Mouse (Mus musculus) neural tube, embryonic 10.5 days (tissue): ENCODE results near the gene Hyal4.

Source experiments
- DNase-seq: peaks from one replicate; pipeline ENCODE4 v3.0.0-alpha.2; 2017; ENCODE audit warnings: low spot score; ENCODE audit errors: extremely low spot score

Hyal4 gene

DNA sequence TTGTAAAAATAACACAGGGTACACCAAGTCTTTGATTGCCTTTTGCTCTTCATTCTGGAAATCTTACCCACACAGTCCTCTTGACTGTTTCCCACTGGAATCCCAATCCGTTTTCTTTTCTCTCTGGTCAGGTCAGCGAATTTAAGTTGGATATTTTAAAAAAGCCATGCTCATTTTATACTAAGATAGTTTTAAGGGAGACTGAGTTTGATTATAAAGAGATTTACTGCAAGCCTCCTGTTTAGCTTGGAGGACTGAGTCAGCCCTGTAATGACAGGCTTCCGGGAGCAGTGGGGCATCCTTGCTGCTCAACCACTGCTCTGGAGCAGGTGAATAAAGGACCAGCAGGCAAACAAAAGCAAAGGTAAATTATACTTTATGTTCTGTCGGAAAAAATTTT lies at the start of gene Hyal4:
Hyal4 (plus strand) TSS at position 301 of the 400 bp plus-strand sequence.
- no peak for DNase-seq

GRCm38 (mm10) chr6:24707090-24707489 lies 41.0 kb upstream of the Hyal4 start:
- DNase-seq = no peak

GRCm38 (mm10) chr6:24707499-24707898 lies 40.6 kb upstream of the Hyal4 start:
- no peak for DNase-seq

DNA sequence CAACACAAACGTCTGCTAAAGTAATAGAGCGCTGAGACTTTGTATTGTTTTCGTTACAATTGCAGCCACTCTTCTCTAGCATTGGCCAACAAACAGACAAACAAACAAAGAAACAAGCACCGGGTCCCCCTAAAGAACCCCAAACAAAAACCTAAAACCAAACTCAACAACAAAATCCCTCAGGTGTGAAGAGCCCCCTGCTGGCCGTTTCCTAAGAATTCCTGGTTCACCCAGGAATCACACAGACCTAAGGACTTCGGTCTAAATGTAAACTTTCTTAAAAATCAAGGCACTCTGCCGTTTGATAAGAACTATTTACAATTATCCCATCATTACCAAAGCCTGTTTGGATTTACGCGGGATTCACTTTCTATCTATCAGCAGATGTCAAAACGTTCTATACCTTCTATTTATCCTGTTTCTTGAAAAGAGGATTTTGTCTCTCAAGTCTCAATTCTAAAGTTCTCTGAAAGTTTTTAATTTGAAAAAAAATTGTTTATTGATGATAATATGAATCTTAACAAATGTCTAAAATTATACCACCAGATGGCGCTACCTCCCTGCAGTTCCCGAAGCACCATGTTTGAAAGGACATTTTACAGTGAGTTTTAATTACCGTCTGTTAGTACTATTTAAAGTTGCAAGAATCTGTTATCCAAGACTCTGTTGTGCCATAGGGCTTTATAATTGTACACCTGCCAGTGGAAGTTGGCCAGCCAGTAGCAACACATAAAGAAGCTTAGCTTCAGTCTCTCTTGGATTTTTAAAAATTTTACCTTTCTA lies 26.6 kb upstream of the Hyal4 start:
- DNase-seq = no peak

- DNase-seq = no peak
Observed at GRCm38 (mm10) chr6:24728130-24728529, 20.0 kb upstream of the Hyal4 start.

GRCm38 (mm10) chr6:24732945-24733344 lies 15.2 kb upstream of the Hyal4 start, which contains the start of gene Hyal6:
Hyal6 (plus strand) TSS chr6:24733245.
- DNase-seq = no peak

DNA sequence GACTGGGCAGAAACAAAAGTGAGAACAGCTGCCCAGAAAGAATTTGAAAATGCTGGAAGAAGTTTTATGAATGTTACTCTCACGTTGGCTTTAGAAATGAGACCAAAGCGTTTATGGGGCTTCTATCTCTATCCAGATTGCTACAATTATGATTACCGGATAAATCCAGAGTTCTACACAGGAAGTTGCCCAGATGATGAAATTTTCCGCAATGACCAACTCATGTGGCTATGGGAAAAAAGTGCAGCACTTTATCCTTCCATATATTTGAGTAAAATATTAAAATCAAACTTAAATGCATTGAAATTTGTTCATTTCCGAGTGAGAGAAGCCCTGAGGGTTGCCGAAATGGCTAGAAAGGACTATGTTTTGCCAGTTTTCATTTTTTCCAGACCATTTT lies 13.6 kb upstream of the Hyal4 start:
- no peak for DNase-seq

- DNase-seq = no peak
Observed at GRCm38 (mm10) chr6:24759281-24759680, 11.2 kb downstream of the Hyal4 start.

- no peak for DNase-seq
Observed at GRCm38 (mm10) chr6:24766261-24766660, 18.1 kb downstream of the Hyal4 start.

GRCm38 (mm10) chr6:24779182-24779581 lies 31.1 kb downstream of the Hyal4 start:
- DNase-seq = no peak

GRCm38 (mm10) chr6:24790888-24791287 lies 42.8 kb downstream of the Hyal4 start, which contains the start of gene Spam1:
Spam1 (plus strand) TSS chr6:24791188.
- DNase-seq = no peak
